Mouse (Mus musculus): ENCODE results near the gene Ncmap. TPM values are rescaled to one million over a fixed set of nuclear protein-coding genes. Genes with fewer than 3 reads are reported as not detected.
"Not testable (repeated sequence)": the region's sequence is repeated elsewhere in the genome, so short reads cannot be mapped to it uniquely, and the experiment has no call there.

The Ncmap gene
- polyA plus RNA-seq, 1 experiment, result 0.81 TPM

DNA sequence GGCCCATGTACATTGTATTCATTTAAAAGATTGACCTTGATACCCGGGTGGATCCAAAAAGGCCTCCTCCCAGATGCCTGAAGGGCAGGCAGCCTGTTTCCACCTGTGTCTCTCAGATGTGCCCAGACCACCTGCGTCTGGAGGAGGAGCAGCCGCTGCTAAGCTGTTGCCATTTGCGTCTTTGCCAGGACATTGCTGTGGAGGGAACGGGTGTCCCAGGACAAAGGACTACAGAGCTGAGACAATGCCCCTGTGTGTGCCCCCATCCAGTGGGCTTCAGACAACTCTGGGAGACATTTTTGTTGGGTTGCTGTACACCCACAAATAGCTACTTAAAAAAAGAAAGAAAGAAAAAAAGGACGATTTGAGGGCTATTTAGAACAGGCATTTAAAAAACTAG is 35.2 kb downstream of the Ncmap start:
- DNase-seq (ENCODE audit: low read depth), result peak; percentile 7

GRCm38 (mm10) chr4:135361722-135362121 is 36.3 kb downstream of the Ncmap start:
- DNase-seq (ENCODE audit: low read depth), result no peak
- TF ChIP-seq CTCF (IDR thresholded peaks at IDR 0.05; ENCODE audit: borderline replicate concordance, extremely low read depth, insufficient read depth, insufficient read length), result no peak
- no peak for TF ChIP-seq POLR2A (IDR thresholded peaks at IDR 0.05; ENCODE audit: borderline replicate concordance, extremely low read depth, insufficient read depth, insufficient read length, poor library complexity, severe bottlenecking)

More for the DNA sequence above, 35.2 kb downstream of the Ncmap start:
- TF ChIP-seq POLR2A (IDR thresholded peaks at IDR 0.05; ENCODE audit: borderline replicate concordance, extremely low read depth, insufficient read depth, insufficient read length, poor library complexity, severe bottlenecking) (no peak), CTCF (IDR thresholded peaks at IDR 0.05; ENCODE audit: borderline replicate concordance, extremely low read depth, insufficient read depth, insufficient read length) (no peak)

DNA sequence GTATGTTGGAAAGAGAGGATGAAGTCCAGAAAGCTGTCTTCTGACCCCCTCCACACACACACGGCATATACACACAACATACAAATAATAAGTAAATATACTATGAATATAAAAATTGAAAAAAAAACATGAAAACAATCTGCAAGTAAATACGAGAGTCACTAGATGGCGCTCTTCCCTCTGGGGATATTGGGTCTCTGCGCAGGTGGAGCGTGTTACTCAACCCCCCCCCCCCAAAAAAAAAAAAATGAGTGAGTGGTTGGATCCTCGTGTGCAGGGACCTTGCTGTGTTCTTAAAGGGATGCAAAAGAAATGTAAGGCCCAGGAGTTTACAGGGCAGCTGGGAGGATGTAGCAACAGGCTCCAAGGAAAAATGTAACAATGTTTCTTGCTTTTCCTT is 39.3 kb downstream of the Ncmap start:
- DNase-seq (ENCODE audit: low read depth), result peak; percentile 76
- TF ChIP-seq CTCF (IDR thresholded peaks at IDR 0.05; ENCODE audit: borderline replicate concordance, extremely low read depth, insufficient read depth, insufficient read length), result peak; percentile 59
- no peak for TF ChIP-seq POLR2A (IDR thresholded peaks at IDR 0.05; ENCODE audit: borderline replicate concordance, extremely low read depth, insufficient read depth, insufficient read length, poor library complexity, severe bottlenecking)

DNA sequence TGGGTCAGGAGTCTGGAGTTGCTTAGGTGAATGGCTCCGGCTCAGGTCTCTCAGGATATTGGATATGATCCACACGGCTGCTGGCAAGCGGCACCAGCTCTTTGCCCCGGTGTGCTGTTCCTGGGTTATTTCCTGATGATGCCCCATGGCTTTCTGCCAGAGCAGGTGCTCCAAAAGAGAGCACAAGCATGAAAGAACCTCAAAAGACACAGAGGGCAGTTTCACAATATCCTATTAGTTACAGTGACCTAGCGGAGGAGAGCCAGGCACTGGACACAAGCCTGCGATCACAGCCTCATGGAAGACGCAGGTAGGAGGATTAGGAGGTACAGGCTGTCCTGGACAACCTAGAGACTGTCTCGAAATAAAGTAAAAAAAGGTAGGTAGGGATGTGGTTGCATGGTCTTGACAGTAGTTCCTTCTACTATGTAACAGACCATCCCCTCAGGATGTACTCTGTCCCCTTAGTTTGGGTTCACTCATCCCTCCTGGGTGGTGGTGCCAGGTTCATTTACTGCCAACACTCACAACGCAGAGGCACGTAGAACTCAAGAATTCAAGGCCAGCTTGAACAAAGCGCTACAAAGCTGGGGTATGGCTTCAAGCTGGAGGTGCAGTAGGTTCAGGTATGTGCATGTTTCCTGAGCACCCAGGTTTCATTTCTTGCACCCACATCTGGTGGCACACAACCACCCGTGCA is 40.7 kb downstream of the Ncmap start:
- no peak for DNase-seq (ENCODE audit: low read depth)
- TF ChIP-seq CTCF (IDR thresholded peaks at IDR 0.05; ENCODE audit: borderline replicate concordance, extremely low read depth, insufficient read depth, insufficient read length) (no peak), POLR2A (IDR thresholded peaks at IDR 0.05; ENCODE audit: borderline replicate concordance, extremely low read depth, insufficient read depth, insufficient read length, poor library complexity, severe bottlenecking) (no peak)

DNA sequence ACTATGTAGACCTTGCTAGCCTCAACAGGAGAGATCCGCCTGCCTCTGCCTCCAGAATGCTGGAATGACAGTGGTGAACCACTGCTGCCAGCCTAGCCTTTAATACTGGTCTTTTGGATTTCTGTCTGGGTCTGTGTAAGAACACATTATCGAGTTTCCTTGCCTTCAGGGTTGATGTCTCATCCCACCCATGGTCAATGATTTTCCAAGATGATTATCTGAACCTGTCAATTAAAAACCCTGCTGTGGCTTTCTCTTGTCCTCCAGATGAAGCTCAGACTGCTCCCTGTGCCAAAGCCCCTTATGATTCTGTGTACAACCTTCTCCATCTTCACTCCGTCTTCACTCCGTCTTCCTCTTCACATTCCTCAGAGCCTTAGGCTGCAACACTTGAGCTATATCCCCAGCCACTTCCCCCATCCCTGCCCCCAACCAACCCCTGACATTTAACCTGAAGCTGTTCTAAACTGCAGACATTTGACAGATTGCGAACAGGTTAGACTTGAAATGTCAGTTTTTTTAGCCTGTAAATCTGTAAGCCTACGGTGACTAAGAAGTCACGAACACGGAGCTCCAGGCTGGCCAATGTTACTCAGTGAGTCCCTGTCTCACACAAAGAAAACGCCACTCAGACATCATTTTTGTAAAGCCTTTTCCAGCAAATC is 42.0 kb downstream of the Ncmap start:
- TF ChIP-seq CTCF (IDR thresholded peaks at IDR 0.05; ENCODE audit: borderline replicate concordance, extremely low read depth, insufficient read depth, insufficient read length) (no peak), POLR2A (IDR thresholded peaks at IDR 0.05; ENCODE audit: borderline replicate concordance, extremely low read depth, insufficient read depth, insufficient read length, poor library complexity, severe bottlenecking) (no peak)
- no peak for DNase-seq (ENCODE audit: low read depth)

DNA sequence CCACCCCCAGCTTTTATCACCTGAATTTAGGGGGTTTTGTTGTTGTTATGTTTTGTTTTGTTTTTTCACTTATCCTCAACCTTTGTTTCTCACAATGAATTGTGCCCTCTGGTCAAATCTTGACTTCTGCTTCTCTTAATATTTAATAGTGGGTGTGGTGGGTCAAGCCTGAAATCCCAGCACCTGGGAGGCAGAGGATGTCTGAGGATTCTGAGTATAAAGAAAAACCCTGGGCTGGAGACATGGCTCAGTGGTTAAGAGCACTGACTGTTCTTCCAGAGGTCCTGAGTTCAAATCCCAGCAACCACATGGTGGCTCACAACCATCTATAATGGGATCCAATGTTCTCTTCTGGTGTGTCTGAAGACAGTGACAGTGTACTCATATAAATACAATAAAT is 43.3 kb downstream of the Ncmap start:
- DNase-seq (ENCODE audit: low read depth), result not testable (repeated sequence)

DNA sequence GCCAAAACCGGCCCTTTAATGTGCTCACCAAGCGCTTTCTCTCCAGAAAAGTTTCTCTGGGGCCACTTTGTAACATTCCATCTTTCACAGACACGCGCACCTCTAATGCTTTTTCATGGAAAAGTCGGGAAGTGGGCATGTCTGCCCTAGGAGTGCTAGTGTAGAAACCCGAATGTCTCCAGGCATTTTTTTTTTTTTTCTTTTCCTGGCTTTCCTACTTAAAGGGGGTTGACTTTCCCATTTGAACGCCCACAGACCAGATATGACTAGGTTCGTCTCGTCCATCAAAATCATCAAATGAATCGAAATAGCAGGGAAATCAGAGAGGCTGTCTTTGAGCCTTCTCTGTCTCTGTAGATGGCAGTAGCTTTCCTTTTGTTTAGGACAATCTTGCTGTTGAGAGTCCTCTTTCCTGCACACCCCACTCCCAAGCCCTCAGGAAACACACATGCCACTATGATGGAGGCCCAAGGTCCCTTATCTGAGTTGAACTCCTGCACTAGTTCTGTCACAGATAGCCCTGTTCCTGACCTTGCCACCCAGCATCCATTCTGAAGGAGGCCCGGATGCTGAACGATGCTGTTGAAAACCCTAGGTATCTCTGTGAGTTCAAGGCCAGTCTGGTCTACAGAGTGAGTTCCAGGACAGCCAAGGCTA is 44.1 kb downstream of the Ncmap start:
- TF ChIP-seq CTCF (IDR thresholded peaks at IDR 0.05; ENCODE audit: borderline replicate concordance, extremely low read depth, insufficient read depth, insufficient read length), result no peak
- TF ChIP-seq POLR2A (IDR thresholded peaks at IDR 0.05; ENCODE audit: borderline replicate concordance, extremely low read depth, insufficient read depth, insufficient read length, poor library complexity, severe bottlenecking), result no peak
- DNase-seq (ENCODE audit: low read depth), result peak; percentile 39

DNA sequence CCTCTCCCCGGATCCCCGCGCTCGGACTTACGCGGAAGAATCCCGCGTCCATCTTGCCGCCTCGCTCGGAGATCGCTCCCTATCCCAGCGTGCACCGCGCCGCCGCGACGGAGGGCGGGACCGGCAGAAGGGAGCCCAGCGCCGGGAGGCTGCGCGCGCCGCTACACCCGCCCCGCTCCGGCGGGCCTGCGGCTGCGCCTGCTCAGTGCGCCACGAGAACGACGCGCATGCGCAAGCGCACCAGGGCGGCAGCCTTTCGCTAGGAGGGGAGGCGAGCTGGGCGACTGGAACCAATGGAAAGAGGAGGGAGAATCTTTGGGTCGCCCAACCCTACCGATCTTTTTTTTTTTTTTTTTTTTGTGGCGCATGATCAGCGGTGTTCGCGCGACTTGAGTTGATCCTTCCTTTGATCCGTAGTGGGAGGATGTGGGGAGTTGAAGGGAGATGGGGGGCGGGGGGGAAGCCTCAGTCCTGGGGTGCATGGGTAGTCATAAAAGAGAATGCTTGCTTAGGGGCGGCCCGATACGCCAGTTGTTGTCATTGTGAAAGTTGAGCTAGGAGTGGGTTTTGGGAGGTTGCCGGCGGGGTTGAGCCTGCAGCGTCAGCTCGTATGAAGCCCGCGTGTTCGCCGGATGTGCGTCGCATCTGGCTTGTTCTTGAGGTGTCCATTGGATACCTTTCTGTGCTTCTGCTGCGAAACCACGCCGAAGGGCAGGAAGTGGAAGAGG is 44.8 kb downstream of the Ncmap start, which contains the start of gene Srrm1:
Gene Srrm1, minus strand, starts transcription at position 256 of the 728 bp plus-strand sequence.
- TF ChIP-seq CTCF (IDR thresholded peaks at IDR 0.05; ENCODE audit: borderline replicate concordance, extremely low read depth, insufficient read depth, insufficient read length) (no peak), POLR2A (IDR thresholded peaks at IDR 0.05; ENCODE audit: borderline replicate concordance, extremely low read depth, insufficient read depth, insufficient read length, poor library complexity, severe bottlenecking) (peak; percentile 83)

DNA sequence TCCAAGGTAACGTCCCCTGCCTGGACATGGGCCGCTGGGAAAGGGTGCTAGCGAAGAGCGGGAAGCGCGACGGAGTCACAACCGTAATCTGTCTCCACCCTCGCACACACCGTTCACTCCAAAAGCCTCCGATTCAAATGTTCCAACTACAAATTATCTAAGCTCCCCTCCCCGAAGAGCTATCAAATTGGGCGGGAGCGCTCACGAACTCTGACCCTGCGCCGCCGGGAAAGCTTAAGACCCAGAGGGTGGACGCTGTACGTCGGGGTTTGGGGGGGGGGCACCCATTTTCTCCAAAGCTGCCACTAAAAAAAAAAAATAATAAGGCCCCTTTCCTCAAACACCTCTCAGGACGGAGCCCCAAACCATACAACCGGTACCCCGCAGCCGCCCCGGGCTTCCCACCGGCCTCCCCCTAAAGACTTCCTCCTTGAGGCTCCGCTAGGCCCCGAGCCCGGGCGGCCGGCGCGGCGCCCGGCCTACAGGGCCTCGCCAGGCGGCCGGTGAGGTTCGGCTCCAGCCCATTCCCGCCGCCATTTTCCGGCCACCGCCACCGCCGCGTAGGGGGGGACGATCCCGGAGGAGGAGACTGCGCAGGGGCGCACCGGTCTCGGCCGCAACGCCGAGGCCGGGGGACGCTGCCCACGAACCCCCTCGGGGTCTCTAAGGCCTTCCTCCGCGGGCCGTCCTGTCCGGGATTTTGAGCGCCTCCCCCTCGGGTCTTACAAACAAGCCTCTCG is 45.5 kb downstream of the Ncmap start:
- DNase-seq (ENCODE audit: low read depth), result peak; percentile 47
- TF ChIP-seq POLR2A (IDR thresholded peaks at IDR 0.05; ENCODE audit: borderline replicate concordance, extremely low read depth, insufficient read depth, insufficient read length, poor library complexity, severe bottlenecking) (no peak), CTCF (IDR thresholded peaks at IDR 0.05; ENCODE audit: borderline replicate concordance, extremely low read depth, insufficient read depth, insufficient read length) (no peak)

More for the DNA sequence above, 44.8 kb downstream of the Ncmap start, which contains the start of gene Srrm1:
- peak; percentile 99 for DNase-seq (ENCODE audit: low read depth)

- TF ChIP-seq POLR2A (IDR thresholded peaks at IDR 0.05; ENCODE audit: borderline replicate concordance, extremely low read depth, insufficient read depth, insufficient read length, poor library complexity, severe bottlenecking), result no peak
- no peak for TF ChIP-seq CTCF (IDR thresholded peaks at IDR 0.05; ENCODE audit: borderline replicate concordance, extremely low read depth, insufficient read depth, insufficient read length)
- no peak for DNase-seq (ENCODE audit: low read depth)
These were observed 60.6 kb downstream of the Ncmap start for GRCm38 (mm10) chr4:135337376-135337942.
